In the genomic region with DNA sequence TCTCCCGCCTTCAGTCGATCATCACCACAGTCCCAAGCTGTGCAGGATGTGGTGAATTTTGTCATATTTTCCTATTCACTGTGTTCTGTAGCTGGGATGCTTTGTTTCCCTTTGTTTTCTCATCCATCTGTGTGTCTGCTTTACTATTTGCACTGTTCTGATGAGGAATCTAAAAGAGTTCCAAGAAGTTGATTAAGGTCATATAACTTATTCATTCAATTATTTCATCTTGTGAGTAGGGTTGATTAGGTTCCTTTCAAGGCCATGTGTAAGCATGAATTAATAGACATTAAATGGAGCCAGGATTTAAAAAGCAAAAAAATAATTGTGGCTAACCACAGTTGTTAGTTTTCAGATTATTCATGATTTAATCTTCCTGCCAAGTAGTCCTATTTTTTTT, we compare ENCODE assay signal across 21 mouse cellular contexts.
DNase-seq lines count a peak whose midpoint lies in the region; ATAC-seq and TF ChIP-seq lines count a peak whose summit lies in the region.
"Had no signal": no experiment of that assay in that cellular context is flagged by ENCODE, and none has a peak within 500 bp of the region (broad histone marks: within the 10 kb centered on the region; RNA-seq: fewer than 3 reads in every experiment).

No protein-coding gene starts in this region.

- H3K9ac ChIP-seq in kidney, postnatal 0 days (ENCODE audit: low read depth, low read length), result no peak overlapping the region
- H3K9ac ChIP-seq in kidney, embryonic 14.5 days (ENCODE audit: low read depth, low read length), result no peak overlapping the region
- no peak overlapping the region for H3K9ac ChIP-seq in CH12.LX (ENCODE audit: insufficient read depth, low read depth)
- H3K9ac ChIP-seq: embryonic facial prominence, embryonic 13.5 days; heart, embryonic 12.5 days; hindbrain, embryonic 14.5 days; intestine, embryonic 15.5 days had no signal

- intact Hi-C loops in left cerebral cortex, postnatal 4 days (cut with DNase I), result no loop called here

- no peaks in the 10 kb centered on the region for H3K9me3 ChIP-seq in kidney, postnatal 0 days (replicated peaks; ENCODE audit: low read length)
- no peaks in the 10 kb centered on the region for H3K9me3 ChIP-seq in kidney, embryonic 14.5 days (ENCODE audit: control insufficient read depth, low read length)
- H3K9me3 ChIP-seq in CH12.LX (replicated peaks; ENCODE audit: low read length), result no peaks in the 10 kb centered on the region
- H3K9me3 ChIP-seq: embryonic facial prominence, embryonic 13.5 days; heart, embryonic 12.5 days; hindbrain, embryonic 10.5 days; intestine, embryonic 15.5 days had no signal

- TF ChIP-seq POLR2A in CH12.LX (IDR thresholded peaks at IDR 0.05; ENCODE audit: low read depth, low read length) (no peak), myocyte (IDR thresholded peaks at IDR 0.05; ENCODE audit: insufficient read length, low read depth) (no peak)

- 85% methylated on average over 2 of the region's 2 CpGs for WGBS in kidney, postnatal 0 days
- WGBS in kidney, embryonic 14.5 days, result 95% methylated on average over 2 of the region's 2 CpGs

- TF ChIP-seq CTCF in kidney, postnatal 0 days (IDR thresholded peaks at IDR 0.05; ENCODE audit: low read depth), result no peak
- TF ChIP-seq CTCF in CH12.LX (conservative IDR thresholded peaks at IDR 0.05 in 1 of 2, IDR thresholded peaks at IDR 0.05 in 1 of 2; ENCODE audit: low read depth in 2 of 2, low read length in 2 of 2), result no peak

- H3K4me3 ChIP-seq in kidney, postnatal 0 days (replicated peaks; ENCODE audit: low read depth, low read length), result no peak overlapping the region
- H3K4me3 ChIP-seq in kidney, embryonic 14.5 days (ENCODE audit: low read length), result no peak overlapping the region
- H3K4me3 ChIP-seq in CH12.LX (replicated peaks in 1 of 3; ENCODE audit: low read depth in 2 of 3, low read length in 2 of 3, poor library complexity in 1 of 3) (no peak overlapping the region), myocyte (no peak overlapping the region)
- H3K4me3 ChIP-seq: embryonic facial prominence, embryonic 13.5 days; gastrocnemius, adult 2 months; heart, embryonic 12.5 days; hindbrain, embryonic 10.5 days; intestine, embryonic 15.5 days had no signal

- no peaks in the 10 kb centered on the region for H3K36me3 ChIP-seq in kidney, postnatal 0 days (ENCODE audit: insufficient read depth, low read length)
- H3K36me3 ChIP-seq in kidney, embryonic 14.5 days (ENCODE audit: control insufficient read depth, insufficient read depth, low read length), result no peaks in the 10 kb centered on the region
- no peaks in the 10 kb centered on the region for H3K36me3 ChIP-seq in CH12.LX (replicated peaks in 1 of 2; ENCODE audit: control insufficient read depth in 1 of 2, insufficient read depth in 1 of 2, low read length in 1 of 2)
- no peaks in the 10 kb centered on the region for H3K36me3 ChIP-seq in myocyte (ENCODE audit: control insufficient read depth, insufficient read depth)
- H3K36me3 ChIP-seq: embryonic facial prominence, embryonic 13.5 days; heart, embryonic 12.5 days; hindbrain, embryonic 10.5 days; intestine, embryonic 15.5 days had no signal

- DNase-seq in kidney, postnatal 0 days (ENCODE audit: low spot score), result peak; percentile 27
- DNase-seq in CH12.LX (ENCODE audit: extremely low read depth), result peak; percentile 3
- DNase-seq in brain, adult 2 months (ENCODE audit: low read depth, low spot score), result peak; percentile 7
- DNase-seq in left cerebral cortex, postnatal 4 days, result no peak
- DNase-seq: adrenal gland, postnatal 10 days; B cell, adult 2 months; cerebellum, adult 18-20 months; cerebellum, adult 9-11 months; cerebellum, postnatal 36 days; gastrocnemius, adult 2 months; gastrocnemius, postnatal 25 days had no signal

- H3ac ChIP-seq in myocyte (ENCODE audit: control insufficient read depth, insufficient read length), result no peak overlapping the region

- TF ChIP-seq RAD21 in CH12.LX (IDR thresholded peaks at IDR 0.05; ENCODE audit: low read depth, low read length), result no peak

- no peak for TF ChIP-seq EP300 in CH12.LX (IDR thresholded peaks at IDR 0.05; ENCODE audit: low read length)

- no peak for ATAC-seq in kidney, postnatal 0 days (replicated peaks; ENCODE audit: low FRiP score, low read depth)
- no peak for ATAC-seq in kidney, embryonic 14.5 days (ENCODE audit: low FRiP score, low TSS enrichment)
- no peak for ATAC-seq in activated CD4-positive, CD25-positive, alpha-beta regulatory T cell, adult 4 months
- ATAC-seq: CD4-positive, CD25-positive, alpha-beta regulatory T cell, adult 4 months; intestine, embryonic 15.5 days; Patski had no signal

- no peaks in the 10 kb centered on the region for H3K4me1 ChIP-seq in kidney, postnatal 0 days (replicated peaks; ENCODE audit: insufficient read depth, low read length)
- H3K4me1 ChIP-seq in kidney, embryonic 14.5 days (ENCODE audit: control insufficient read depth, insufficient read depth, low read length), result no peaks in the 10 kb centered on the region
- H3K4me1 ChIP-seq in CH12.LX (ENCODE audit: control insufficient read depth in 1 of 2, insufficient read depth in 2 of 2), result no peaks in the 10 kb centered on the region
- H3K4me1 ChIP-seq: embryonic facial prominence, embryonic 13.5 days; heart, embryonic 12.5 days; hindbrain, embryonic 10.5 days; intestine, embryonic 15.5 days had no signal

- H3K27me3 ChIP-seq in kidney, postnatal 0 days (ENCODE audit: insufficient read depth, low read length), result no peaks in the 10 kb centered on the region
- no peaks in the 10 kb centered on the region for H3K27me3 ChIP-seq in kidney, embryonic 14.5 days (ENCODE audit: control insufficient read depth, insufficient read depth, low read length)
- no peaks in the 10 kb centered on the region for H3K27me3 ChIP-seq in CH12.LX (replicated peaks)
- no peaks in the 10 kb centered on the region for H3K27me3 ChIP-seq in myocyte (ENCODE audit: control insufficient read depth, insufficient read depth, insufficient read length)
- H3K27me3 ChIP-seq: embryonic facial prominence, embryonic 13.5 days; heart, embryonic 12.5 days; intestine, embryonic 15.5 days; Patski had no signal

- H3K79me2 ChIP-seq in CH12.LX (replicated peaks; ENCODE audit: control insufficient read depth, extremely low read depth, insufficient read depth, poor library complexity, severe bottlenecking) (no peaks in the 10 kb centered on the region), myocyte (ENCODE audit: control insufficient read depth, insufficient read depth) (no peaks in the 10 kb centered on the region)

- dilution Hi-C loops in CH12.LX (cut with MboI; ENCODE audit: extremely low pct_ligation_motif_present, extremely low pct_unique_long_range_greater_than_20kb, low sequenced_read_pairs), result no loop called here

- no peak overlapping the region for H3K27ac ChIP-seq in kidney, postnatal 0 days
- no peak overlapping the region for H3K27ac ChIP-seq in kidney, embryonic 14.5 days (ENCODE audit: low read depth, low read length)
- H3K27ac ChIP-seq in CH12.LX (ENCODE audit: insufficient read depth, low read depth), result no peak overlapping the region
- H3K27ac ChIP-seq: embryonic facial prominence, embryonic 13.5 days; gastrocnemius, adult 2 months; hindbrain, embryonic 10.5 days; hindbrain, embryonic 14.5 days; intestine, embryonic 15.5 days had no signal

- no peak overlapping the region for H3K4me2 ChIP-seq in kidney, postnatal 0 days (ENCODE audit: low read length)
- no peak overlapping the region for H3K4me2 ChIP-seq in kidney, embryonic 14.5 days (replicated peaks; ENCODE audit: low read depth, low read length)
- H3K4me2 ChIP-seq in CH12.LX (ENCODE audit: insufficient read depth, low read depth, poor library complexity, severe bottlenecking), result no peak overlapping the region
- peak overlapping the region; percentile 25 for H3K4me2 ChIP-seq in myocyte (ENCODE audit: low read depth)
- H3K4me2 ChIP-seq: embryonic facial prominence, embryonic 13.5 days; heart, embryonic 12.5 days; hindbrain, embryonic 14.5 days; intestine, embryonic 15.5 days had no signal

- in situ Hi-C loops in CH12.LX (cut with MboI; ENCODE audit: low pct_ligation_motif_present, low pct_unique_long_range_greater_than_20kb, low sequenced_read_pairs), result no loop called here

TF ChIP-seq in CH12.LX, 34 proteins besides CTCF, POLR2A, EP300 and RAD21 (continues in another document):
- TF ChIP-seq NRF1 (IDR thresholded peaks at IDR 0.05; ENCODE audit: low read depth, low read length) (no peak), CHD2 (IDR thresholded peaks at IDR 0.05; ENCODE audit: low read length) (no peak), CHD1 (IDR thresholded peaks at IDR 0.05; ENCODE audit: low read depth, low read length) (no peak), RCOR1 (conservative IDR thresholded peaks at IDR 0.05; ENCODE audit: low read depth, low read length) (no peak), ZMIZ1 (IDR thresholded peaks at IDR 0.05; ENCODE audit: low read depth, low read length) (no peak), ZNF384 (IDR thresholded peaks at IDR 0.05; ENCODE audit: low read depth, low read length) (no peak), PAX5 (IDR thresholded peaks at IDR 0.05; ENCODE audit: low read length) (no peak), JUN (IDR thresholded peaks at IDR 0.05; ENCODE audit: insufficient read depth, low read depth, low read length) (no peak), USF2 (conservative IDR thresholded peaks at IDR 0.05; ENCODE audit: low read depth, low read length) (no peak), MXI1 (IDR thresholded peaks at IDR 0.05; ENCODE audit: low read depth, low read length) (no peak), SIN3A (IDR thresholded peaks at IDR 0.05; ENCODE audit: low read length) (no peak), MAX (IDR thresholded peaks at IDR 0.05; ENCODE audit: low read length) (no peak), ELF1 (IDR thresholded peaks at IDR 0.05; ENCODE audit: low read depth, low read length) (no peak)

TF ChIP-seq in myocyte, 11 proteins besides CTCF, POLR2A, EP300 and RAD21:
- no peak for TF ChIP-seq MYOG (IDR thresholded peaks at IDR 0.05; ENCODE audit: control insufficient read depth in 1 of 3, insufficient read depth in 1 of 3, insufficient read length in 2 of 3, low read depth in 2 of 3)
- TF ChIP-seq TCF3 (IDR thresholded peaks at IDR 0.05; ENCODE audit: insufficient read length, low read depth), result no peak
- no peak for TF ChIP-seq POLR2AphosphoS2 (IDR thresholded peaks at IDR 0.05; ENCODE audit: insufficient read length, low read depth)
- TF ChIP-seq CEBPB (IDR thresholded peaks at IDR 0.05; ENCODE audit: insufficient read depth, poor library complexity, severe bottlenecking), result no peak
- TF ChIP-seq SRF (IDR thresholded peaks at IDR 0.05; ENCODE audit: control insufficient read depth, insufficient read length, low read depth), result no peak
- TF ChIP-seq MYOD1 (IDR thresholded peaks at IDR 0.05; ENCODE audit: control insufficient read depth in 1 of 3, insufficient read length in 2 of 3, low read depth in 2 of 3), result no peak
- no peak for TF ChIP-seq MAX (IDR thresholded peaks at IDR 0.05; ENCODE audit: low read depth)
- TF ChIP-seq REST (IDR thresholded peaks at IDR 0.05; ENCODE audit: insufficient read depth, insufficient read length), result no peak
- no peak for TF ChIP-seq USF1 (IDR thresholded peaks at IDR 0.05; ENCODE audit: low read depth)
- no peak for TF ChIP-seq E2F4 (IDR thresholded peaks at IDR 0.05; ENCODE audit: insufficient read depth)
- no peak for TF ChIP-seq TCF12 (IDR thresholded peaks at IDR 0.05; ENCODE audit: insufficient read depth, poor library complexity, severe bottlenecking)
